Mouse (Mus musculus): Measurements from ENCODE around the gene Eef1akmt3. TPM values are rescaled to one million over a fixed set of nuclear protein-coding genes. Genes with fewer than 3 reads are reported as not detected.

Gene Eef1akmt3
- total RNA-seq, 2 experiments from 2014 or later = 0.15 TPM; not detected in 1

GRCm38 (mm10) chr10:127050119-127050474, 8.8 kb upstream of the Eef1akmt3 start:
- DNase-seq = no peak

DNA sequence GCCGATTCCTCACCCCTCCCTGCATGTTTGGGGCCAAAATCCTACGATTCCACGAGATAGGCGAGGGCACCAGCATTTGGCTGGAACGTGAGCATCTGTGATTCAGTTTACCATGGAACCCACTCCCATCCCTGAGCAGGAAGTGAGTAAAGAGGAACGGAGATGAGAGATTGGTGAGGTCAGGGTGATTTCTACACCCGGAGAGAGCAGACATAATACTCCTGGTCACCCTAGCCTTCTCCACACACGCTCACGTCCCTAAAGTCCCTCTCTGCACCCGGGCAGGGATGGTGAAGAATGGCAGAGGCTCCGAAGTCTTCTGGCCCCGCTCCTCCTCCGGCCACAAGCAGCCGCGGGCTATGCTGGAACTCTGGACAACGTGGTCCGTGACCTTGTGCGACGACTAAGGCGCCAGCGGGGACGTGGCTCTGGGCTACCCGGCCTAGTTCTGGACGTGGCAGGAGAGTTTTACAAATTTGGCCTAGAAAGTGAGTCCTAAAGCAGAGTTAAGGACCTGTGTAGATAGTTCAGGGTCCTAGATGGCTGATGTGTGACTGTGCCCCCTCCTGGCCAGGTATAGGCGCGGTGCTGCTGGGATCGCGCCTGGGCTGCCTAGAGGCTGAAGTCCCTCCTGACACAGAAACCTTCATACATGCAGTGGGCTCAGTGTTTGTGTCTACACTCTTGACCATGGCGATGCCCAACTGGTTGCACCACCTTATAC, 8.2 kb upstream of the Eef1akmt3 start:
- DNase-seq = no peak

GRCm38 (mm10) chr10:127048608-127049394, 7.5 kb upstream of the Eef1akmt3 start:
- no peak for DNase-seq

DNA sequence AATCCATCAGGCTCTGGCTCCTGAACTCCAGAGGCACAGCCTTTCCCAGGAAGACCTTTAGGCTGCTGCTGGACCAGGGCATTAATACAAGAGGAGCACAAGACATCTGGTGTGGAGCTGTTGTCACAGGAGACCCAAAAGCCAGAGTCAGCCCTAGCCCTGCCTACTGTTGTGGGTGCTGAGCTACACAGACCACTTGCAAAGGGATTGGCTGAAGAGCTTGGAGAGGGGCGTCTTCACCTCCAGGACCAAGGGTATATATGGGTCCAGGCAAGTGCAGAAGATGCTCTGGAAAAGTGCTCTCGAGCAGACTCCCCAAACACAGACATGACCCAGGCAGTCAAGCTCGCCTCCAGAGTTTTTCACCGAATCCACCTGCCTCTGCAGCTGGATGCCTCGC, 6.6 kb upstream of the Eef1akmt3 start, which contains the start of gene Cyp27b1:
Cyp27b1 (plus strand) TSS at position 297 of the 400 bp plus-strand sequence.
- DNase-seq = no peak

GRCm38 (mm10) chr10:127043187-127043586, 1.9 kb upstream of the Eef1akmt3 start:
- no peak for DNase-seq

DNA sequence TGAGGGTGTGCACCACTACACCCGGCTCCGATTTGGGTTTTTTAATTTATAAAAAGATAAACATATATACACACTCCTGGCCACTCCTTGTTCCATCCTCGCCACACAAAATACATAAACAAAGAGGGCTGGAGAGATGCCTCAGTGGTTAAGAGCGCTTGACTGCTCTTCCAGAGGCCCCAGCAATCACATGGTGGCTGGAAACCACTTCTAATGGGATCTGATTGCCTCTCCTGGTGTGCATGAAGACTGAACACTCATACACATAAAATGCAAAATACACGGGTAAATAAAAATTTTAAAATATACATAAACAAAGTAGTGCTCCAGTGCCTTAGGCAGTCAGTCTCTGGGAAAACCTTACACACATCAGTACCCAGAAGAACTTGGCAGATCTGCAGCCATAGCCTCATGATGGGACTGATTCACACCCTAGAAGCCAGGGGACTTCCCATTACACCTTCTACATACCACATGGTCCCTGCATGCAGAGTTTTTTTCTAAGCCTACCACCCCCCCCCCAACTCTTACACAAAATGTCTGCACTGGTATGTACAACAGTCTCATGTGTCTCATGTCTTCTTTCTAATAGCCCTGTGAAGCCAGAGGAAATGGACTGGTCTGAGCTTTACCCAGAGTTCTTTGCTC, 1.3 kb upstream of the Eef1akmt3 start:
- DNase-seq = no peak

- peak; percentile 88 to 94 for DNase-seq
These were observed 543 bp upstream of the Eef1akmt3 start for GRCm38 (mm10) chr10:127041774-127042338.

DNA sequence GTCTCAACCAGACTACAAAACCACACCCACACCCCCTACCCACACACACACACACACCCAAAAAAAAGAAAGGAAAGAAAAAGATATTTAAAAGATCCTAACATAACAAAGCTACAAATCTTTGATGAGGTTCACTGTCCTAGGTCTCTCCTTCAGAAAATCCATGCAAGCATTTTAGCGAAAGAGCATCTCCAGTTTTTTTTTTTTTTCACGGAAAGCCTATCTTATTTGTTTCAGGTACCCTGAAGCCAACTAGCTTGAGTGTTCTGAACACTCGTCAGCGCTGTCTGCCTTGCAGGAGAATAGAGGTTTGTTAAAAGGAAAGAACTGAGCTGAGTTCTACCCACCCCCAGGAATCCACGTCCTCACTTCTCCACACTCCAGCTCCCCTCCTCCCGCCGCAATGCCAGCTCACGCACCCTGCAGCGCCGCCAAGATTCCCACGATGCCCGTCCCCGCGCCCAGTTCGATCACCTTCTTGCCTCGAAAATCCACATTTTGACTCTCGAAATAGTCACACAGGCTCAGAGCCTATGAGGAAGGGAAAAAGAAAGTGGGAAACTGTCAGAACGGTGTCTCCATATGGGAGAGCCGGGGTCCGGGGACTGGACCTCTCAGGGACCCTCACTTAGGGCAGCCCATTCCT, 621 bp downstream of the Eef1akmt3 start:
- DNase-seq = no peak

- DNase-seq = no peak
These were observed 3.7 kb downstream of the Eef1akmt3 start for GRCm38 (mm10) chr10:127037641-127038040.

- no peak for DNase-seq
These were observed 5.0 kb downstream of the Eef1akmt3 start for GRCm38 (mm10) chr10:127036273-127036672.

- DNase-seq = no peak
These were observed 8.0 kb downstream of the Eef1akmt3 start for GRCm38 (mm10) chr10:127033301-127033741.

GRCm38 (mm10) chr10:127030336-127031296, 10.7 kb downstream of the Eef1akmt3 start, which contains the start of gene Tsfm:
Tsfm (minus strand) TSS chr10:127030840.
- peak; percentile 93 to 97 for DNase-seq

DNA sequence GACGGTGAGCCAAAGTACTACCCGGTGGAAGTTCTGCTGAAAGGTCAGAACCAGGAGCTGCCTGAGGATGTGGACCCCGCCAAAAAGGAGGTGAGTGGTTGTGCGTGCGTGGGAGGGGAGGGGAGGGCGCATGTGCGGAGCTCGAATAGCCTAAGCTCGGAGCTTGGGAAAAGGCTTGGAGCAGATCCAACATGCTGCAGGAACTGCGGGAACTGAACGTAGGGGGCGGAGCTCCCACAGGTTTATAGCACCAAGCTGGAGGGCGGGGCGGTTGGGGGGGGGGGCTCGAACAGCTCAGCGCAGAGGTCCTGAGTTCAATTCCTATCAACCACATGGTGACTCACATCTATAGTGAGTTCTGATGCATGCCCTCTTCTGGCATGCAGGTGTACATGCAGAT, 22.9 kb downstream of the Eef1akmt3 start:
- no peak for DNase-seq

GRCm38 (mm10) chr10:127017071-127017470, 24.2 kb downstream of the Eef1akmt3 start:
- no peak for DNase-seq

GRCm38 (mm10) chr10:127016488-127016887, 24.8 kb downstream of the Eef1akmt3 start:
- DNase-seq = no peak

- DNase-seq = no peak
These were observed 37.5 kb downstream of the Eef1akmt3 start for GRCm38 (mm10) chr10:127003806-127004205.

DNA sequence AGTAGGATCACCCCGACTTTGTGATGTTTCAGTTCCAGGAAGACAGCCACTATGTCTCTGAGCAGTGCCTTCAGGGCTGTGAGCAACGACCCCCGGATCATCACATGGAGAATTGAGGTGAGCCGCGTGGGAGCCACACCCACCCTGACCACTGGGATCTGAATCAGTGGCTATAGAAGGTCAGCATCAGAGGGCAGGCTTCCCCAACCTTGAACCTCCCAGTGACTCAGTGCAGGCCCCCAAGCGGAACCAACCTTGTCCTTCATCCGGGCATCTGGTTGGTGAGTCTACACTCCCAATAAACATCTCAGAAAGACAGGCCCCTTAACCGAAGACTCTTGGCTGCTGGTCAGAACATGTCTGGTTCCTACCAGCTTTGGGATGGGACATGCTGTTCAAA, 38.0 kb downstream of the Eef1akmt3 start:
- DNase-seq = no peak

DNA sequence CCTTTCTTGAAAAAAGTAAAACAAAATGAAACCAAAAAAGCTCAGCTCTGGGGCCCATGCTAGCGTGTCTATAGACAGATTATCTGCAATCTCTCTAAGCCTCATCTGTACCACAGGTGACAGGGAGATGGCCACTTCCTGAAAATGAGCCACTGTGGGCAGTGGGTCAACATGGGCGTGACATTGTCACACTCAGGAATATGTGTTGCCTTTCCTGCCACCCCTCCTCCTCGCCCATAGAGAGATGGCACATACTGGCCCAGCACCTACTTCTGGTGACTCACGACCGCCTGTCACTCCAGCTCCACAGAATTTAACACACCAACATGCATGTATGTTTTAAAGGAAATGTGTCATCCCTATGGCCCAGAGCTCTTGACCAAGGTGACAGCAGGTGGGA, 38.5 kb downstream of the Eef1akmt3 start:
- DNase-seq = no peak

GRCm38 (mm10) chr10:127002056-127002455, 39.3 kb downstream of the Eef1akmt3 start:
- DNase-seq = no peak

DNA sequence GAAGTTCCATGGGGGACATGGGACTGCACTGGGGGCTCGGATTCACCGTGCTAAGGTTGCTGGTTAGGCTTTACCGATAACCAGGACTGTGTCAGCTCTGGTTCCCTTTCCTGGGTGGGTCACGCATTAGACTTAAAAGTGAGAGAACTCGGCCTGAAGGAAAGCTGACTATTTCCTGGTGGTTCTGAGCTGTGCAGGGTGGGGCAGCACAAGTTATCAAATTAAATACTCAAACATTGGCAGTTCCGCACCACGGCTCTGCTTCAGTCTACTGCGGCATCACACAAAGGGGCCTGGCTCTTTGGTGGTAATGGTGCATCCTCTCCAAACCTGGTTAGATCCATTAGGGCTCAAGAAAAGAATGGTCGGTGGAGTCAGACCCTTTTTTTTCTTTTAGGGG, 40.0 kb downstream of the Eef1akmt3 start:
- DNase-seq = peak in 1 of 2 experiments; percentile 25

DNA sequence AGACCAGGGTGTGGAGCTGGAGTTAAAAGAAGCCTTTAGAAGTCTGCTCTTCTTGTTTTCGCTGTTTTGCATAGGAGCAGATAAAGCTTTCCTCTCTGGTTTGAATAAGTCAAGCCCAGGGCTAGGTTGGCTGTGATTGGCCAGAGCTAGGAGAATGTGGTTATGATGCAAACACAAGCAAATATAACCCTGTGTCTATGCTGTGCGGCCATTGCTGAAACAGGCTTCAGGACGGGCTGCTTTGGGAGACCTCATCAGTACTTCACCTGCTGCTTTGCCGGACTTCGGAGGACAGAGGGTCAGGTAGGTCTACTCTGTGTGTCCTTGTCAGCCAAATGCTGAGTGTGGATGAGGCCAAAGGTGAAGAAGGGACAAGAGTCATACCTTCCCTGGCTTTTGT, 40.8 kb downstream of the Eef1akmt3 start, which contains the start of gene Avil:
Avil (plus strand) TSS at position 181 of the 400 bp plus-strand sequence.
- DNase-seq = peak in 1 of 2 experiments; percentile 7
